Mouse (Mus musculus) myocyte (in vitro differentiated cells): ENCODE measurements around the gene Bfsp2. TPM values are rescaled to one million over a fixed set of nuclear protein-coding genes. Genes with fewer than 3 reads are reported as not detected.

Source experiments
- H3K27me3 ChIP-seq: one replicate; pipeline ENCODE4 v1.6.1; 2011; ENCODE audit not compliant: control insufficient read depth, insufficient read depth, insufficient read length
- H3K36me3 ChIP-seq: one replicate; pipeline ENCODE4 v1.6.1; 2011; ENCODE audit not compliant: control insufficient read depth, insufficient read depth
- H3K4me2 ChIP-seq: one replicate; pipeline ENCODE4 v1.6.1; 2011; ENCODE audit warnings: low read depth, control low read depth
- H3K4me3 ChIP-seq: one replicate; pipeline ENCODE4 v1.5.1; 2011; ENCODE audit warnings: mild to moderate bottlenecking, control low read depth, moderate library complexity
- H3K79me2 ChIP-seq: one replicate; pipeline ENCODE4 v1.6.1; 2011; ENCODE audit not compliant: control insufficient read depth, insufficient read depth
- H3ac ChIP-seq: one replicate; pipeline ENCODE4 v1.6.1; 2011; ENCODE audit not compliant: control insufficient read depth, insufficient read length
- CEBPB ChIP-seq: IDR thresholded peaks from 2 replicates; pipeline ENCODE4 v1.6.1; 2011; ENCODE audit warnings: mild to moderate bottlenecking, moderate library complexity; ENCODE audit not compliant: poor library complexity, insufficient read depth, severe bottlenecking
- E2F4 ChIP-seq: IDR thresholded peaks from one replicate; pipeline ENCODE4 v1.6.1; 2011; ENCODE audit warnings: mild to moderate bottlenecking, control low read depth, moderate library complexity; ENCODE audit not compliant: insufficient read depth
- MAX ChIP-seq: IDR thresholded peaks from one replicate; pipeline ENCODE4 v1.6.1; 2011; ENCODE audit warnings: low read depth, mild to moderate bottlenecking, control low read depth
- MYOD1 ChIP-seq, 3 experiments: IDR thresholded peaks; one replicate each; pipeline ENCODE4 v1.6.1; 2011; ENCODE audit warnings: control low read depth in 2 of 3, low read depth in 2 of 3, mild to moderate bottlenecking in 2 of 3, moderate library complexity in 1 of 3; ENCODE audit not compliant: insufficient read length in 2 of 3, control insufficient read depth in 1 of 3
- MYOG ChIP-seq, 3 experiments: IDR thresholded peaks; one replicate each; pipeline ENCODE4 v1.6.1; 2011; ENCODE audit warnings: control low read depth in 2 of 3, low read depth in 2 of 3, mild to moderate bottlenecking in 2 of 3; ENCODE audit not compliant: insufficient read length in 2 of 3, control insufficient read depth in 1 of 3, insufficient read depth in 1 of 3
- POLR2A ChIP-seq: IDR thresholded peaks from one replicate; pipeline ENCODE4 v1.6.1; 2011; ENCODE audit warnings: low read depth, mild to moderate bottlenecking, control low read depth, moderate library complexity; ENCODE audit not compliant: insufficient read length
- POLR2AphosphoS2 ChIP-seq: IDR thresholded peaks from one replicate; pipeline ENCODE4 v1.6.1; 2011; ENCODE audit warnings: low read depth, control low read depth; ENCODE audit not compliant: insufficient read length
- REST ChIP-seq: IDR thresholded peaks from one replicate; pipeline ENCODE4 v1.6.1; 2011; ENCODE audit warnings: mild to moderate bottlenecking, control low read depth, moderate library complexity; ENCODE audit not compliant: insufficient read depth, insufficient read length
- SRF ChIP-seq: IDR thresholded peaks from one replicate; pipeline ENCODE4 v1.6.1; 2011; ENCODE audit warnings: low read depth; ENCODE audit not compliant: control insufficient read depth, insufficient read length
- TCF12 ChIP-seq: IDR thresholded peaks from one replicate; pipeline ENCODE4 v1.6.1; 2011; ENCODE audit warnings: mild to moderate bottlenecking, control low read depth; ENCODE audit not compliant: poor library complexity, insufficient read depth, severe bottlenecking
- TCF3 ChIP-seq: IDR thresholded peaks from one replicate; pipeline ENCODE4 v1.6.1; 2011; ENCODE audit warnings: low read depth, control low read depth; ENCODE audit not compliant: insufficient read length
- USF1 ChIP-seq: IDR thresholded peaks from one replicate; pipeline ENCODE4 v1.6.1; 2011; ENCODE audit warnings: low read depth, mild to moderate bottlenecking, control low read depth, moderate library complexity
- polyA plus RNA-seq: library from polyadenylated mRNA; unstranded; fragments of >200 nt; fragmentation: generic; extraction: Trizol; gene quantifications from one replicate; pipeline ENCODE4 v1.2.1, GENCODE M21; 2012; ENCODE audit warnings: missing spikeins

The Bfsp2 gene
- polyA plus RNA-seq, 1 experiment, result 0.25 TPM

GRCm38 (mm10) chr9:103432122-103432778 is 48.0 kb downstream of the Bfsp2 start:
- Histone ChIP-seq H3K79me2 (no peaks in the 10 kb centered on the region), H3K4me2 (peak overlapping the region; percentile 49), H3K27me3 (no peaks in the 10 kb centered on the region), H3K4me3 (no peak overlapping the region), H3ac (no peak overlapping the region), H3K36me3 (no peaks in the 10 kb centered on the region)
- TF ChIP-seq SRF (no peak), MYOD1 (IDR thresholded peaks at IDR 0.05; ENCODE audit: control insufficient read depth in 1 of 3, insufficient read length in 2 of 3, low read depth in 2 of 3) (peak; percentile 52 to 88 (median 86)), POLR2AphosphoS2 (no peak), E2F4 (no peak), REST (no peak), CEBPB (0 out of 2 replicates have a peak, but pooled peaks have one; percentile 35), MYOG (IDR thresholded peaks at IDR 0.05; ENCODE audit: control insufficient read depth in 1 of 3, insufficient read depth in 1 of 3, insufficient read length in 2 of 3, low read depth in 2 of 3) (peak; percentile 70 to 96 (median 89)), USF1 (no peak), POLR2A (no peak), MAX (no peak), TCF3 (peak; percentile 37), TCF12 (peak; percentile 78)

- no peak overlapping the region for H3K4me3 ChIP-seq
- H3ac ChIP-seq, result no peak overlapping the region
- H3K36me3 ChIP-seq, result no peaks in the 10 kb centered on the region
Observed at GRCm38 (mm10) chr9:103431718-103432117, 48.5 kb downstream of the Bfsp2 start.

GRCm38 (mm10) chr9:103430431-103431220 is 49.6 kb downstream of the Bfsp2 start:
- no peak overlapping the region for H3ac ChIP-seq
- H3K4me2 ChIP-seq, result peak overlapping the region; percentile 43
- no peaks in the 10 kb centered on the region for H3K79me2 ChIP-seq
- H3K4me3 ChIP-seq, result no peak overlapping the region
- H3K36me3 ChIP-seq, result no peaks in the 10 kb centered on the region
- H3K27me3 ChIP-seq, result no peaks in the 10 kb centered on the region
- TF ChIP-seq POLR2A (no peak), TCF12 (peak; percentile 53), MYOD1 (IDR thresholded peaks at IDR 0.05; ENCODE audit: control insufficient read depth in 1 of 3, insufficient read length in 2 of 3, low read depth in 2 of 3) (peak in 2 of 3 experiments; percentile 32 to 82), MYOG (IDR thresholded peaks at IDR 0.05; ENCODE audit: control insufficient read depth in 1 of 3, insufficient read depth in 1 of 3, insufficient read length in 2 of 3, low read depth in 2 of 3) (peak in 2 of 3 experiments; percentile 63 to 89)

More at GRCm38 (mm10) chr9:103431718-103432117, 48.5 kb downstream of the Bfsp2 start:
- Histone ChIP-seq H3K27me3 (no peaks in the 10 kb centered on the region), H3K79me2 (no peaks in the 10 kb centered on the region), H3K4me2 (peak overlapping the region; percentile 49)
- TF ChIP-seq POLR2A, result no peak
- peak in 1 of 3 experiments; percentile 26 for TF ChIP-seq MYOD1 (IDR thresholded peaks at IDR 0.05; ENCODE audit: control insufficient read depth in 1 of 3, insufficient read length in 2 of 3, low read depth in 2 of 3)
- TF ChIP-seq SRF, result no peak
- TF ChIP-seq TCF12, result no peak

GRCm38 (mm10) chr9:103426425-103426824 is 53.8 kb downstream of the Bfsp2 start:
- H3K4me3 ChIP-seq, result no peak overlapping the region
- no peak for TF ChIP-seq TCF3
- no peak for TF ChIP-seq SRF
- peak; percentile 5 for TF ChIP-seq USF1
- no peak for TF ChIP-seq E2F4
- TF ChIP-seq POLR2A, result no peak
- TF ChIP-seq MAX, result no peak
- TF ChIP-seq MYOG (IDR thresholded peaks at IDR 0.05; ENCODE audit: control insufficient read depth in 1 of 3, insufficient read depth in 1 of 3, insufficient read length in 2 of 3, low read depth in 2 of 3), result peak in 2 of 3 experiments; percentile 65 to 69
- no peak for TF ChIP-seq CEBPB
- TF ChIP-seq MYOD1 (IDR thresholded peaks at IDR 0.05; ENCODE audit: control insufficient read depth in 1 of 3, insufficient read length in 2 of 3, low read depth in 2 of 3), result peak in 1 of 3 experiments; percentile 88
- TF ChIP-seq POLR2AphosphoS2, result no peak
- TF ChIP-seq TCF12, result no peak
- H3K36me3 ChIP-seq, result no peaks in the 10 kb centered on the region
- H3K4me2 ChIP-seq, result no peak overlapping the region
- H3K79me2 ChIP-seq, result no peaks in the 10 kb centered on the region
- H3K27me3 ChIP-seq, result no peaks in the 10 kb centered on the region
- no peak overlapping the region for H3ac ChIP-seq
